8 mouse cellular contexts compared by ENCODE assay signal in the genomic region with DNA sequence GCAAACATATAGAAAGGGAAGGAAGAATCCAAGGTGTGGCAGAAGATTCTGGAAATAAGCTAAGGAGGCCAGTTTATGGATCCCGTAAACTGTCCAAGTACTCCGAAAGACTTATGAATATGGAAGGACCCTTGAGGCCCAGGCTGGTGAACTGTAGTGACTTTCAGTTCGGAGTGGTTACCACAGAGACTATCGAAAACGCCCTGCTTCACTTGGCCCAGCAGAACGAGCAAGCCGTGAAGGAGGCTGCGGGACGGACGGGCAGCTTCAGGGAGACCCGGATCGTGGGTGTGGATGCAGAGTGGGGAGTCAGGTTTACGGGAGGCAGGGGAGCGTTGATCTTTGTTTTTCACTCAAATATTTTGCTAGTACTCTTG. TPM values are rescaled to one million over a fixed set of nuclear protein-coding genes. Genes with fewer than 3 reads are reported as not detected.
A peak's percentile ranks its signal among the peaks of the same experiment; 100 is the strongest.
DNase-seq lines count a peak whose midpoint lies in the region; ATAC-seq and TF ChIP-seq lines count a peak whose summit lies in the region.

No protein-coding gene starts in this region.

- ATAC-seq in kidney, embryonic 15.5 days (replicated peaks; ENCODE audit: low FRiP score) = no peak
- ATAC-seq in hindbrain, postnatal 0 days = peak; percentile 16; the same call in 1 of the 2 replicates
- ATAC-seq in midbrain, postnatal 0 days (ENCODE audit: low FRiP score) = no peak

- TF ChIP-seq CTCF in cortical plate, adult 2 months (IDR thresholded peaks at IDR 0.05; ENCODE audit: extremely low read depth, insufficient read depth, low read length) = no peak
- TF ChIP-seq CTCF in hindbrain, postnatal 0 days (IDR thresholded peaks at IDR 0.05; ENCODE audit: low read depth) = no peak
- no peak for TF ChIP-seq CTCF in midbrain, postnatal 0 days (IDR thresholded peaks at IDR 0.05)

- peak overlapping the region; percentile 72 for H3K4me3 ChIP-seq in kidney, embryonic 15.5 days (replicated peaks)
- peak overlapping the region; percentile 61 for H3K4me3 ChIP-seq in cortical plate, adult 2 months (ENCODE audit: insufficient read depth, low read length)
- H3K4me3 ChIP-seq in hindbrain, postnatal 0 days (ENCODE audit: low read length) = peak overlapping the region; percentile 65
- peak overlapping the region; percentile 69 for H3K4me3 ChIP-seq in midbrain, postnatal 0 days (ENCODE audit: low read depth, low read length)

- no peaks in the 10 kb centered on the region for H3K27me3 ChIP-seq in kidney, embryonic 15.5 days
- H3K27me3 ChIP-seq in hindbrain, postnatal 0 days (ENCODE audit: insufficient read depth, low read length) = no peaks in the 10 kb centered on the region
- no peaks in the 10 kb centered on the region for H3K27me3 ChIP-seq in midbrain, postnatal 0 days (ENCODE audit: insufficient read depth, low read length)

- 47% methylated on average over 14 of the region's 14 CpGs for WGBS in kidney, embryonic 15.5 days
- 61% methylated on average over 14 of the region's 14 CpGs for WGBS in hindbrain, postnatal 0 days
- 65% methylated on average over 14 of the region's 14 CpGs for WGBS in midbrain, postnatal 0 days

- H3K9me3 ChIP-seq in kidney, embryonic 15.5 days (replicated peaks) = no peaks in the 10 kb centered on the region
- no peaks in the 10 kb centered on the region for H3K9me3 ChIP-seq in hindbrain, postnatal 0 days (ENCODE audit: low read length)
- no peaks in the 10 kb centered on the region for H3K9me3 ChIP-seq in midbrain, postnatal 0 days (ENCODE audit: low read length)

- H3K9ac ChIP-seq in kidney, embryonic 15.5 days = peak overlapping the region; percentile 23; the same call in 1 of the 2 replicates
- H3K9ac ChIP-seq in hindbrain, postnatal 0 days (replicated peaks; ENCODE audit: low read length) = no peak overlapping the region
- no peak overlapping the region; the same call in 1 of the 2 replicates for H3K9ac ChIP-seq in midbrain, postnatal 0 days (replicated peaks; ENCODE audit: low read length, poor library complexity, severe bottlenecking)

- no peak for TF ChIP-seq POLR2A in cortical plate, adult 2 months (IDR thresholded peaks at IDR 0.05; ENCODE audit: extremely low read depth, insufficient read depth, low read length)

- H3K27ac ChIP-seq in kidney, embryonic 15.5 days = 0 out of 2 replicates have a peak overlapping the region, but pooled peaks have one; percentile 23
- H3K27ac ChIP-seq in cortical plate, adult 2 months (ENCODE audit: insufficient read depth, low read length) = no peak overlapping the region
- no peak overlapping the region for H3K27ac ChIP-seq in hindbrain, postnatal 0 days
- no peak overlapping the region for H3K27ac ChIP-seq in midbrain, postnatal 0 days (ENCODE audit: low read depth, low read length)

- peaks cover 67% of the 10 kb centered on the region for H3K4me1 ChIP-seq in kidney, embryonic 15.5 days
- H3K4me1 ChIP-seq in cortical plate, adult 2 months (ENCODE audit: control insufficient read depth, insufficient read depth, low read length) = peaks cover 5% of the 10 kb centered on the region
- peaks cover 18% of the 10 kb centered on the region for H3K4me1 ChIP-seq in hindbrain, postnatal 0 days (ENCODE audit: insufficient read depth, low read length)
- peaks cover 16% of the 10 kb centered on the region; the same call in 1 of the 2 replicates for H3K4me1 ChIP-seq in midbrain, postnatal 0 days (ENCODE audit: insufficient read depth, low read length)

- H3K4me2 ChIP-seq in kidney, embryonic 15.5 days = peak overlapping the region; percentile 73
- H3K4me2 ChIP-seq in hindbrain, postnatal 0 days (ENCODE audit: low read depth, low read length) = peak overlapping the region; percentile 69
- H3K4me2 ChIP-seq in midbrain, postnatal 0 days (ENCODE audit: low read depth, low read length, poor library complexity, severe bottlenecking) = peak overlapping the region; percentile 61

- no peak for DNase-seq in kidney, postnatal 14 days
- no peak for DNase-seq in hindbrain, postnatal 0 days (ENCODE audit: low spot score)
- DNase-seq in midbrain, postnatal 0 days (ENCODE audit: low spot score) = no peak
- no peak for DNase-seq in cerebellum, postnatal 36 days
- DNase-seq in adrenal gland, adult 18-20 months (ENCODE audit: low spot score in 2 of 2) = no peak
- no peak for DNase-seq in adrenal gland, adult 8-10 months

- H3K36me3 ChIP-seq in kidney, embryonic 15.5 days = peaks cover 18% of the 10 kb centered on the region; the same call in 1 of the 2 replicates
- no peaks in the 10 kb centered on the region for H3K36me3 ChIP-seq in hindbrain, postnatal 0 days (ENCODE audit: insufficient read depth, low read length)
- no peaks in the 10 kb centered on the region for H3K36me3 ChIP-seq in midbrain, postnatal 0 days (ENCODE audit: insufficient read depth, low read length)

RNA-seq across cellular contexts. Expression of a gene that starts 0.3 kb away (rescaled TPM):
- 185 and 195 TPM in 2 replicates for polyA plus RNA-seq in kidney, embryonic 15.5 days (2015; fragmentation: Nextera tagmentation; extraction: Ambion mirVana)
- 150 and 156 TPM in 2 replicates for polyA plus RNA-seq in cortical plate, adult 2 months (2012; rRNA removed)
- 146 and 154 TPM in 2 replicates for total RNA-seq in hindbrain, postnatal 0 days (2014; rRNA removed)
- polyA plus RNA-seq in hindbrain, postnatal 0 days (2015; fragmentation: Nextera tagmentation; extraction: Ambion mirVana) = 214 and 225 TPM in 2 replicates
- 136 and 168 TPM in 2 replicates for total RNA-seq in midbrain, postnatal 0 days (2014; rRNA removed)
- 204 and 229 TPM in 2 replicates for polyA plus RNA-seq in midbrain, postnatal 0 days (2015; fragmentation: Nextera tagmentation; extraction: Ambion mirVana)
- 10 to 100 TPM; 79.9 to 86.3 TPM for total RNA-seq in adrenal gland, adult 18-20 months (2021)
- total RNA-seq in adrenal gland, adult 8-10 months (2022) = 10 to 100 TPM; 67.9 to 76.1 (median 74.4) TPM

RNA-seq across cellular contexts. Expression of a gene that starts 0.4 kb away (rescaled TPM):
- polyA plus RNA-seq in kidney, embryonic 15.5 days (2015; fragmentation: Nextera tagmentation; extraction: Ambion mirVana) = 1.6 and 3.1 TPM in 2 replicates
- polyA plus RNA-seq in cortical plate, adult 2 months (2012; rRNA removed) = 0.56 and 0.70 TPM in 2 replicates
- 0.10 TPM in 1 of 2 replicates, not detected in the other for total RNA-seq in hindbrain, postnatal 0 days (2014; rRNA removed)
- polyA plus RNA-seq in hindbrain, postnatal 0 days (2015; fragmentation: Nextera tagmentation; extraction: Ambion mirVana) = 0.66 and 0.89 TPM in 2 replicates
- total RNA-seq in midbrain, postnatal 0 days (2014; rRNA removed) = not detected in 2 replicates
- polyA plus RNA-seq in midbrain, postnatal 0 days (2015; fragmentation: Nextera tagmentation; extraction: Ambion mirVana) = 0.25 and 0.42 TPM in 2 replicates
- under 1 TPM; 0.33 to 0.99 TPM for total RNA-seq in adrenal gland, adult 18-20 months (2021)
- under 1 TPM; 0.40 to 0.62 (median 0.57) TPM for total RNA-seq in adrenal gland, adult 8-10 months (2022)

RNA-seq across cellular contexts. Expression of a gene that starts 18.8 kb away (rescaled TPM):
- 25.5 and 27.2 TPM in 2 replicates for polyA plus RNA-seq in kidney, embryonic 15.5 days (2015; fragmentation: Nextera tagmentation; extraction: Ambion mirVana)
- 2.5 and 3.3 TPM in 2 replicates for polyA plus RNA-seq in cortical plate, adult 2 months (2012; rRNA removed)
- total RNA-seq in hindbrain, postnatal 0 days (2014; rRNA removed) = 1.5 and 2.5 TPM in 2 replicates
- polyA plus RNA-seq in hindbrain, postnatal 0 days (2015; fragmentation: Nextera tagmentation; extraction: Ambion mirVana) = 6.5 and 8.0 TPM in 2 replicates
- total RNA-seq in midbrain, postnatal 0 days (2014; rRNA removed) = 4.2 and 8.1 TPM in 2 replicates
- 7.5 and 9.2 TPM in 2 replicates for polyA plus RNA-seq in midbrain, postnatal 0 days (2015; fragmentation: Nextera tagmentation; extraction: Ambion mirVana)
- total RNA-seq in adrenal gland, adult 18-20 months (2021) = 1 to 10 TPM; 4.1 to 4.6 TPM
- total RNA-seq in adrenal gland, adult 8-10 months (2022) = 1 to 10 TPM; 2.8 to 6.7 (median 4.9) TPM

RNA-seq across cellular contexts. Expression of a gene that starts 22.9 kb away (rescaled TPM):
- polyA plus RNA-seq in kidney, embryonic 15.5 days (2015; fragmentation: Nextera tagmentation; extraction: Ambion mirVana) = 162 and 166 TPM in 2 replicates
- polyA plus RNA-seq in cortical plate, adult 2 months (2012; rRNA removed) = 169 and 181 TPM in 2 replicates
- total RNA-seq in hindbrain, postnatal 0 days (2014; rRNA removed) = 71.1 and 95.3 TPM in 2 replicates
- polyA plus RNA-seq in hindbrain, postnatal 0 days (2015; fragmentation: Nextera tagmentation; extraction: Ambion mirVana) = 140 and 145 TPM in 2 replicates
- total RNA-seq in midbrain, postnatal 0 days (2014; rRNA removed) = 94.4 and 209 TPM in 2 replicates
- 145 and 150 TPM in 2 replicates for polyA plus RNA-seq in midbrain, postnatal 0 days (2015; fragmentation: Nextera tagmentation; extraction: Ambion mirVana)
- total RNA-seq in adrenal gland, adult 18-20 months (2021) = 100 to 1,000 TPM; 151 to 161 TPM
- 100 to 1,000 TPM; 161 to 204 (median 178) TPM for total RNA-seq in adrenal gland, adult 8-10 months (2022)

RNA-seq across cellular contexts. Expression of a gene that starts 25.7 kb away (rescaled TPM):
- 135 and 147 TPM in 2 replicates for polyA plus RNA-seq in kidney, embryonic 15.5 days (2015; fragmentation: Nextera tagmentation; extraction: Ambion mirVana)
- 55.6 and 58.8 TPM in 2 replicates for polyA plus RNA-seq in cortical plate, adult 2 months (2012; rRNA removed)
- 66.1 and 82.1 TPM in 2 replicates for total RNA-seq in hindbrain, postnatal 0 days (2014; rRNA removed)
- 134 and 137 TPM in 2 replicates for polyA plus RNA-seq in hindbrain, postnatal 0 days (2015; fragmentation: Nextera tagmentation; extraction: Ambion mirVana)
- 77.3 and 82.3 TPM in 2 replicates for total RNA-seq in midbrain, postnatal 0 days (2014; rRNA removed)
- 130 and 144 TPM in 2 replicates for polyA plus RNA-seq in midbrain, postnatal 0 days (2015; fragmentation: Nextera tagmentation; extraction: Ambion mirVana)
- total RNA-seq in adrenal gland, adult 18-20 months (2021) = 100 to 1,000 TPM in 1 of 2 experiments, 10 to 100 TPM in 1; 89.3 to 113 TPM
- 100 to 1,000 TPM; 109 to 120 (median 113) TPM for total RNA-seq in adrenal gland, adult 8-10 months (2022)
